Mouse (Mus musculus) thymus, adult 2 months (tissue): ENCODE results near the gene Fam111a. TPM values are rescaled to one million over a fixed set of nuclear protein-coding genes. Genes with fewer than 3 reads are reported as not detected.

Source experiments
- DNase-seq: peaks from one replicate; pipeline ENCODE4 v3.0.0; 2021
- H3K27ac ChIP-seq: fragments of 200-500 bp; 2 replicates; pipeline ENCODE4 v1.5.1; 2012; ENCODE audit warnings: low read length, control low read depth; ENCODE audit not compliant: control insufficient read depth, insufficient read depth
- H3K27me3 ChIP-seq: fragments of 200-500 bp; 2 replicates; pipeline ENCODE4 v1.6.1; 2012; ENCODE audit warnings: mild to moderate bottlenecking, low read length, moderate library complexity, mixed read lengths; ENCODE audit not compliant: control insufficient read depth, insufficient read depth
- H3K36me3 ChIP-seq: fragments of 200-500 bp; 2 replicates; pipeline ENCODE4 v1.6.1; 2012; ENCODE audit warnings: mild to moderate bottlenecking, low read length, moderate library complexity; ENCODE audit not compliant: control insufficient read depth, insufficient read depth
- H3K4me1 ChIP-seq: fragments of 200-500 bp; replicated peaks from 2 replicates; pipeline ENCODE4 v1.6.1; 2012; ENCODE audit warnings: low read length; ENCODE audit not compliant: control insufficient read depth, insufficient read depth
- H3K4me3 ChIP-seq: fragments of 200-500 bp; 2 replicates; pipeline ENCODE4 v1.5.1; 2012; ENCODE audit warnings: mild to moderate bottlenecking, low read length, control low read depth, moderate library complexity; ENCODE audit not compliant: control insufficient read depth, insufficient read depth
- CTCF ChIP-seq: fragments of 200-500 bp; IDR thresholded peaks from 2 replicates; pipeline ENCODE4 v1.5.1; 2012; ENCODE audit warnings: mild to moderate bottlenecking, control low read depth, low read length, moderate library complexity, borderline replicate concordance; ENCODE audit not compliant: control insufficient read depth, poor library complexity, insufficient read depth; ENCODE audit errors: extremely low read depth
- POLR2A ChIP-seq: fragments of 200-500 bp; IDR thresholded peaks from 2 replicates; pipeline ENCODE4 v1.6.1; 2012; ENCODE audit warnings: mild to moderate bottlenecking, low read length, control low read depth, moderate library complexity; ENCODE audit not compliant: control insufficient read depth, poor library complexity, insufficient read depth; ENCODE audit errors: extremely low read depth
- WGBS: fragments of 180-500 bp; shearing (Covaris S2); methylation state at CpG from one replicate; pipeline ENCODE4 v1.1.7; 2018; 5-methylcytosine and 5-hydroxymethylcytosine counted together
- polyA plus RNA-seq: library from polyadenylated mRNA; depleted of rRNA; stranded (reverse); fragments of >200 nt; gene quantifications from 2 replicates; pipeline ENCODE4 v1.2.3, GENCODE M21; 2012

Fam111a gene
- polyA plus RNA-seq, 1 experiment: 4.4 TPM

DNA sequence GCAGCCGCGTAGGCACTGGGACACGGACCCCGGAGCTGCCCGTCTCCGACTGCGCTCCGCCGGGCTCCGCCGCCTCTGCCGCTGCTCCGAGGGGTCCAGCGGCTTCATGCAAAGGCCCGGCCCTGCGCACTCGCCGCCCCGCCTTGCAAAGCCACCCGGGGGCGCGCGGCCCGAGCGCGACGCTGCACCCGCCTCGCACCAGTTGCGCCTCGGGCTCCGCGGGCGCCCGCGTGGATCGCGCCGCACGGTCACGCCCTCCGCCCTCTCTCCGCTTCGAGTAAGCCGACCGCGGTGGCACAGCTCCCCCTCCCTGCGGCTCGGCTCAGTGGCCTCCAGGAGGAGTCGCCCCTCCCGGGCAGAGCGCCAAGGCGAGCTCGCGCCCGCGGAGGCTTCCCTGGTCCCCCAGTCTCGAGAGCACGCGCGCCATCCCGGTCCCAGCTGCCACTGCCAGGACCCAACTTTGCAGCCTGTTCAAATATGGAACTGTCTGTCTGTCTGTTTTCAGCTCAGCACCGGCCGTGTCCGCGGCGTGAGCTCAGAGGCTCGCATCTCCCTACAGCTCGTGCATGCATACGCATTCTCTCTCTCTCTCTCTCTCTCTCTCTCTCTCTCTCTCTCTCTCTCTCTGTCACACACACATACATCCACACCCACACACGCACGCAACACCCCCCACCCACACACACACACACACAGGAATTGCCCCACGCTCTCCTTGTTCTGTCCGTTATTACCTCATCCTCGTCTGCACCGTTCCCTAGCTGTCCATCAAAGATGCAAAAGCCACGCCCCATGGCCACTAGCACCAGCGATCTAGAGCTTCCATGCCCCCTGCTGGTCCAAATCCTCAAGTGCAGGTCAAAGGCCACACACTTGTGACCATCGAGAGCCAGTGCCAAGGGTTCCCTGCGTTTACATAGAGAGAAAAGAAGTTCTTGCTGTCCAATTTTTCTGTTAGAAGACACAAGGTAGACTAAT, 43.9 kb upstream of the Fam111a start, which contains the start of gene Dtx4:
TSS of gene Dtx4 (minus strand) at position 85 of the 978 bp plus-strand sequence.
- peak within 1 kb of the TSS; percentile 58 for H3K4me3 ChIP-seq
- H3K4me1 ChIP-seq: no peaks in the 10 kb centered on the region; the same call in 1 of the 2 replicates
- TF ChIP-seq CTCF: peak; percentile 87
- TF ChIP-seq POLR2A: no peak
- WGBS: under 1% methylated on average over 80 of the region's 80 CpGs
- peak; percentile 92 for DNase-seq
- H3K36me3 ChIP-seq: no peaks in the 10 kb centered on the region
- no peak within 1 kb of the TSS for H3K27ac ChIP-seq
- no peaks in the 10 kb centered on the region; the same call in 1 of the 2 replicates for H3K27me3 ChIP-seq

DNA sequence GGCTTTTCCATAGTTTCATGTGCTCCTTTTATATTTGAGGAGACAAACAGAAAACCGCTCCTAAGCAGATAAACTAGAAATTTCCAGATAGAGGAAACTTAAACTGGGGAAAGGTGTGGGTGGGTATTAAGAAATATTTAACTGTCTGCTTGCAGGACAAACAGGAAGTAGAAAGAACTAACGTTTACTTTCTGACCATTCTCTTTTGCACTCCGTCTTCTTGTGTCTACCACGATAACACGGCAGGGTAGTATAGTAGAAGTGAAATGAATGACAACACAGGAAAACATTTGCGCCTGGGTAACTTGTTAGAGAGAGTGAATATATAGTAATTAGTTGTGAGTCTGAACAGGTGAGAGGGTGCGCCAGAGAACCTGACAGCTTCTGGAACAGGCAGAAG, 42.8 kb upstream of the Fam111a start:
- Histone ChIP-seq H3K27ac (no peak overlapping the region), H3K4me3 (no peak overlapping the region), H3K27me3 (no peaks in the 10 kb centered on the region; the same call in 1 of the 2 replicates), H3K36me3 (no peaks in the 10 kb centered on the region), H3K4me1 (no peaks in the 10 kb centered on the region; the same call in 1 of the 2 replicates)
- no peak for DNase-seq
- WGBS: 91% methylated on average over 7 of the region's 7 CpGs
- TF ChIP-seq POLR2A (no peak), CTCF (no peak)

DNA sequence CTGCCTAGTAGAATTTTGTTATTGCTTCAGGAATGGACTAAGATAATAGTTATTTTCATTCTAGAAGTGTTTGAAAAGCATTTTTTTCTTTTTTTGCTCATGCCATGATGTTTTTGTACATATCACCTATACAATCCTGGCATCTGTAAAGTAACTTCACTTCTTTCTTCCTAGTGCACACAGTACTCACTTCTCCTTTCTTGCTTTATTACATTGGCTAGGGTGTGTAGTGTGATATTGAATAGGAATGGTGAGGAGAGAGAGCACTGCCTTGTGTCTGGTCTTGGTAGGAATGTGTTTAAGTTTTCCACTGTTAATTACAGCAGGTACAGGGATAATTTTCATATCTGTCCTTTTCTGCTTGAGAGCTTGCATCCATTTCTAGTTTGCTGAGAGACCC, 30.9 kb upstream of the Fam111a start:
- Histone ChIP-seq H3K27me3 (no peaks in the 10 kb centered on the region), H3K4me1 (0 out of 2 replicates have a peak, but pooled peaks cover 2% of the 10 kb centered on the region), H3K27ac (no peak overlapping the region), H3K4me3 (no peak overlapping the region), H3K36me3 (no peaks in the 10 kb centered on the region)
- TF ChIP-seq POLR2A: no peak
- no peak for TF ChIP-seq CTCF
- no peak for DNase-seq

DNA sequence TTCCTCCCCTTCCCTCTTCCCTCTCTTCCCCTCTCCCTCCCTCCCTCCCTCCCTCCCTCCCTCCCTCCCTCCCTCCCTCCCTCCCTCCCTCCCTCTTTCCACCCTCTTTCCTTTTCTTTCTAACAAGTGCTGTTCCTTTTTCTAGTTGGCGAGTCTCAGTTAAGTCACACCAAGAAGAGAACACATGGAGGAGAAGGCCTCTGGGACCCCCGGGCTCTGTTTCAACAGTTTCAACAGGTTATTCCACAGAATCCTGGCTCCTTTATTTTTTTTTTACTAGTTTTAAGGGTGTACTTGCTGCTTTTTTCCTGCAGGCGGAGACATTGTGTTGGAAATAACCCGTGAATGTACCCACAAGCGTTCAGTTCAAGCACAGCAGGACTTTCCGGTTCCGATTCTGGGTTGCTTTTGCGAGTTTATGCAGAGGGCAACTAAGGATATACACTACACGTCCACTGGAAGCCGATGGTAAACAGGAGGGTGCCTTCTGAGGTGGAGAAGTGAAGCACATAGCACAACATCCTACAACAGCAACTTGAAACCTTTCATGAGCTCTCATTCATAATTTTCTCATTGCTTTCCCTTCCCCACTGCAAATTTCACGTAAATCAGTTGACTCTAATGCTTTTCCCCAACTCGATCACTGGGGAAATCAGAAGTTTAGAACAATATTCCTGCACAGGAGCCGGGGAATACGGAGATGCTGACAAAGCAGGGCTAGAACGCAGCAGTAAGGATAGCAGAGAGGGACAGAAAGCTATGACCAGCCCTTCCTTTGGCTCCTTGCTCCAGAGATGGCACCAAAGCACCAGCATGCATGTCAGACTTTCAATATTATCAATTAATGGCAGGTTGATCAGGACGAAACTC, 27.6 kb upstream of the Fam111a start:
- Histone ChIP-seq H3K27ac (no peak overlapping the region), H3K27me3 (no peaks in the 10 kb centered on the region), H3K36me3 (no peaks in the 10 kb centered on the region), H3K4me3 (peak overlapping the region; percentile 45), H3K4me1 (0 out of 2 replicates have a peak, but pooled peaks cover 2% of the 10 kb centered on the region)
- DNase-seq: peak; percentile 43
- 5% methylated on average over 15 of the region's 16 CpGs for WGBS
- TF ChIP-seq CTCF: no peak
- no peak for TF ChIP-seq POLR2A

DNA sequence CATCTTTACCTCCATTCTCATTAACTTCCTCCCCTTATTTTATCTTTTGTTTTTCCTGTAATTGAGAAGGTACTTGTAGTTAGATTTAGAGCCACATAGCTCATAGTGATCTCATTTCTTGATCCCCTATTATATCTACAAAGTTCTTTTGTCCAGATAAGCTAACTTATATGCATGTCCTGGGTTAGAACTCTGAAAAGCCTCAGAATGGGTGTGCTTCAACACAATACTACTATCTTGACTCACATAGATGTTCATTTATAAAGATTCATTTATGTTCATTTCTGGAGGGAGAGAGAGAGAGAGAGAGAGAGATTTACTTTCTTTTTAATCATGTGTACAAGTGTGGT, 27.0 kb upstream of the Fam111a start:
- DNase-seq: no peak
- Histone ChIP-seq H3K27ac (no peak overlapping the region), H3K27me3 (no peaks in the 10 kb centered on the region), H3K4me3 (no peak overlapping the region), H3K4me1 (0 out of 2 replicates have a peak, but pooled peaks cover 2% of the 10 kb centered on the region), H3K36me3 (no peaks in the 10 kb centered on the region)
- TF ChIP-seq CTCF (no peak), POLR2A (no peak)

DNA sequence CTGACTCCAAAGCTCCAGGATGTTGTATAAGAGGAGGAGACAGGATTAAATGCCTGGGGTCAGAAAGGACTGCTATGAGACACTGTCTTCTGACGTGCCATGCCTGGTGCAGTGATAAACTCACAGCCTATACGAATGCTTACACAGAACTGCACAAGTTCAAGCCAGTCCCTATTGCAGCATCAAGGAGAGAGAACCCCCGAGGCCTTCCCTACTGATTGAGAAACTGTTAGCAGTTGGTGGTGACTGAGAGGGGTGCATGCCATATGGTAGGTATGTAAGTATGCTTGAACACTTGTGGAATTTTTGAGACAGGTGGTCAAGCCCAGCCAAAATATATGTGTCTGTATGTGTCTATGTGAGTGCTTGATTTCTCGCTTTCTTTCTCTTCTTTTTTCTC, 22.2 kb upstream of the Fam111a start:
- 93% methylated on average over 4 of the region's 4 CpGs for WGBS
- H3K36me3 ChIP-seq: no peaks in the 10 kb centered on the region
- H3K4me3 ChIP-seq: no peak overlapping the region
- DNase-seq: no peak
- no peaks in the 10 kb centered on the region for H3K4me1 ChIP-seq
- H3K27me3 ChIP-seq: no peaks in the 10 kb centered on the region
- H3K27ac ChIP-seq: no peak overlapping the region
- TF ChIP-seq POLR2A: no peak
- no peak for TF ChIP-seq CTCF
